Mouse (Mus musculus): ENCODE measurements around the gene Stx3.

GRCm38 (mm10) chr19:11867837-11868236, 48.6 kb upstream of the Stx3 start:
- TF ChIP-seq GATA1 (IDR thresholded peaks at IDR 0.05; ENCODE audit: low read length), result no peak
- no peak for TF ChIP-seq TAL1 (IDR thresholded peaks at IDR 0.05; ENCODE audit: low read length)

Measured in erythroblast, embryonic 14.5 days (primary cell).